Mouse (Mus musculus) kidney, adult 11 months (tissue): ENCODE measurements around the gene Gdf3.
"Not testable (repeated sequence)": the region's sequence is repeated elsewhere in the genome, so short reads cannot be mapped to it uniquely, and the experiment has no call there.

Source experiments
- DNase-seq: peaks from one replicate; pipeline ENCODE4 v3.0.0; 2022

The Gdf3 gene

DNA sequence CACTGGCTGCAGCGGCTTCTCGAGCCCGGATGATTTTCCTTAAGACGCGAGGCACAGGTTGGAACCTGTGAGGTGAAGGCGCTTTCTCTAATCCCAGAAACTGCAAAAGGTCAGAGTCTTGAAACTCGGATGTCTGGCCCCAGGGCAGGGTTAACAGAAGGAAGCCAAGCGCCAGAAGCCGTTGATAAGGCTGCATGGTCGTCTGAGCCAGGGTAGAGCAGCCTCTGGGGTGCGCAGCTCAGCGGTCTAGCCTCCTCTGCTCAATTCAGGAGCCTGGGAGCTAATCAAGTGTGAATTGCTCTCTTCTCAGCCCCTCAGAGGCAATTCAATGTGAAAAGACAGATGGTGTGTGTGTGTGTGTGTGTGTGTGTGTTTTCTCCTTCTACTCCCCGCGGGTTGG is at the start of gene Gdf3:
Gdf3 (minus strand) TSS at position 317 of the 400 bp plus-strand sequence.
- no peak for DNase-seq

GRCm38 (mm10) chr6:122659567-122659966 is 49.7 kb upstream of the Gdf3 start:
- no peak for DNase-seq

GRCm38 (mm10) chr6:122657630-122658029 is 47.7 kb upstream of the Gdf3 start:
- no peak for DNase-seq

GRCm38 (mm10) chr6:122654301-122654700 is 44.4 kb upstream of the Gdf3 start:
- DNase-seq, result no peak

DNA sequence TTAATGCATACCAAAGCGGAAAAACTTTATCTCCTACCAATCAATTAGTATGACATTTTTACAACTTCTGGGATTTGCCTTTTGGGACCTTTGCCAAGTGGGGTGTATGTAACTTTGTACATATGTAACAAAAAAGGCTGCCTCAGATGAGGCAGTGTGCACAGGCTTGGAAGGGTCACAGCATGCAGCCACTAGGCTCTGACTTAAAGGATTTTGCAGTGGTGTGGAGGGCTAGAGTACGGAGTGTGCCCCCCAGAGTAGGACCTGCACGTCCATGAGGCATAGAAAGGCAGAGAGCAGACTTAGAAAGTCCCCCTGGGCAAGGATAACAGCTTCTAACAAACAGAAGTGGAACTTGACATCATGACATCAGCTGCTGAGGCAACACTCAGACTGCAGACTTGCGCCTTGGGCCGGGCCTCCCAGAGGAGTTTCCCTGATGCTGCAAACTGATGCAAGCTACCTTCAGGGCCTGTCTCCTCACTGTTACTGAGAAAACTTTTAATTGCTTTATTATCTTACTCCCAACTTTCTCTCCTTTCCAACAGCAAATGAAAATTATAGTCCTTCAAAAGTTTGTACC is 40.6 kb upstream of the Gdf3 start:
- DNase-seq, result no peak

DNA sequence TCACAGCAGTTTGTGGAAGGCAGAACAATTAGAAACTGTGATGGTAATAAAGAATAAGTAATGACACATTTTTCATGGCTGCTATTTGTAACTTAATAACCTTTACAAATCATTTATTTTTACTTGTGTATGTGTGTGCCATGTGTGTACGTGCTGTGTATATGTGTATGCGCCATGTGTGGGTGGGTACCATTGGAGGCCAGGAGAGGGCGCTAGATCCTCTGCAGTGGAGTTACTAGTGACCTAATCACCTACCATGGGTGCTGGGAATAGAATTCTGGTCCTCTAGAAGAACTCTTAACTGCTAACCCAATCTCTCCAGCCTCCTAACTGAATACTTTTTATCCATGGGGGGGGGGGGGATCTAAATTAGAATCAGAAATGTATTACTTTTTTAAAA is 40.0 kb upstream of the Gdf3 start:
- DNase-seq, result no peak

DNA sequence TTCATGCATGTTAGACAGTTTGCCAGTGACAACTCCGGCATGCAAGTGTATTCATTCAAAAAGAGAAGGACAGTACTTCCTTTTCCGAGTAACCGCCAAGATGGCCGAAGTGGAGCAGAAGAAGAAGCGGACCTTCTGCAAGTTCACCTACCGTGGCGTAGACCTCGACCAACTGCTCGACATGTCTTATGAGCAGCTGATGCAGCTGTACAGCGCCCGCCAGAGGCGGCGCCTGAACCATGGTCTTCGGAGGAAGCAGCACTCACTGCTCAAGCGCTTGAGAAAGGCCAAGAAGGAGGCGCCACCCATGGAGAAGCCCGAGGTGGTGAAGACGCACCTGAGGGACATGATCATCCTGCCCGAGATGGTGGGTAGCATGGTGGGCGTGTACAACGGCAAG is 34.3 kb upstream of the Gdf3 start:
- not testable (repeated sequence) for DNase-seq

GRCm38 (mm10) chr6:122637566-122637965 is 27.7 kb upstream of the Gdf3 start:
- not testable (repeated sequence) for DNase-seq

- DNase-seq, result peak; percentile 44
These were observed 26.8 kb upstream of the Gdf3 start for GRCm38 (mm10) chr6:122636666-122637065.

- no peak for DNase-seq
These were observed 25.4 kb upstream of the Gdf3 start for GRCm38 (mm10) chr6:122635315-122635714.

DNA sequence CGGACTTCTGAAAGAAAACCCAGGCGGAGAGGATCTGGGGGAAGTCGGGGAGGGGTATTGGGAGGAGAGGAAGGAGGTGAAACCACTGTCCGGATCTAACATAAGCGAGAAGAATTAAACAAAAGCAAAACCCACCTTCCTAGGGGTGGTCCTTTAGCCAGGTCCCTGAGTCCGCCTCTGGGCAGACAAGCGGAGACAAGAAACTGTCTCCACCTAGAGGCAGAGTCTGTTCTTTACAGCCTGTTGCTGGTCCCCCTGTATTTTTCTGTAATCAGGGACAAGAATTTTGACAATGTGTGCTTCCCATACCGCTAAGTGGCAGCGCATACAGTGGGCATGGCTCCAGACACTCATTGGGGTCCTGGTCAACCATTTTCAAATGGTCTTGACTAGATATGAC is 23.5 kb upstream of the Gdf3 start:
- peak; percentile 20 for DNase-seq

GRCm38 (mm10) chr6:122627469-122628108 is 17.7 kb upstream of the Gdf3 start:
- DNase-seq, result no peak

- no peak for DNase-seq
These were observed 16.2 kb upstream of the Gdf3 start, which contains the start of gene Dppa3 for GRCm38 (mm10) chr6:122626110-122626509. Gene Dppa3 (plus strand): TSS chr6:122626410.

GRCm38 (mm10) chr6:122625156-122625555 is 15.3 kb upstream of the Gdf3 start:
- DNase-seq, result peak; percentile 89

DNA sequence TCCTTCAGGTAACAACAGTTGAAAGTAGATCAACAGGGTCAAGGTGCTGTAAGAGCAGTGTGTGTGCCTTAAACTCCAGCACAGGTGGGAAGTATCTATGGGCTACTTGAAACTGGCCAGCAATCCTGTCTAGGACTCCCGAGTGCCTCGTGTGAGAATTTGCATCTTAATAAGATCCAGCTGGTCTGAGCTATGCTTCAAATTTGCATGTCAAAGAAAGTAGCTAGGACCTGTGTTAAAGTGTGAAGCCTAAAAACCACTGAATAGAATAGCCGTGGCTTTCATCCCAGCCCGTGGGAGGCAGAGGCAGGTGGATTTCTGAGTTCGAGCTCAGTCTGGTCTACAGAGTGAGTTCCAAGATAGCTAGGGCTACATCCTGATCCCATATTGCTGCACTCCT is 14.6 kb upstream of the Gdf3 start:
- no peak for DNase-seq

DNA sequence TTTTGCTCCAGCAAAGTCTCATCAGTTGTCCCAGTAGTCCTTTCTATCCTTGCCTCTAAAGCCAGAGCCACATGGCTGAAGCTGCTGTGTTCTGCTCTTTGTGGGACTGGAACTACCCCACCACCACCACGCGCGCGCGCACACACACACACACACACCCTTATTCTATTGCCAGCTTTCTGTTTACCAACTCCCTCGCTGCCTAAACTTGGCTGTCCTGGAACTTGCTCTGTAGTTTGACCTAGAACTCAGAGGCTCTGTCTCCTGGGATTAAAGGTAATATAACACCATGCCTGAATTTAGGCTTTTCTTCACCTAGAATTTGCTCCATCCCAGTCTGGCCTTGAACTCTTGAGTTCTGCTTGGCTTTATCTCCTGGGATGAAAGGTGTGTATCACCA is 11.2 kb upstream of the Gdf3 start:
- no peak for DNase-seq

DNA sequence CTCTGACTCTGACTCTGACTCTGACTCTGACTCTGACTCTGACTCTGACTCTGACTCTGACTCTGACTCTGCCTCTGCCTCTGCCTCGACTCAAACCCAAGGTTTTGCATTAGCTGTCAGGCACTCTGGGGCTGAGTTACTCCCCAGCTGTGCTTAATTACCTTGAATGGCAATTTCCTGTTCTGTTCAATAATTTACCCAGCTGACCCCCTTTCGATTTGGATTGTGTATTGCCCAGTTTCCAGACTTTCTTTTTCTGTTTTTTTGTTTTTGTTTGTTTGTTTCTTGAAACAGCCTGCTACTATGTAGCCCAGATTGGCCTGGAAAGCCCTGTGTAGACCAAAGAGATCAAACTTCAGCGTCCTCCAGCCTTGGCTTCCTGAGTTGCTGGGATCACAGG is 6.1 kb upstream of the Gdf3 start:
- no peak for DNase-seq

DNA sequence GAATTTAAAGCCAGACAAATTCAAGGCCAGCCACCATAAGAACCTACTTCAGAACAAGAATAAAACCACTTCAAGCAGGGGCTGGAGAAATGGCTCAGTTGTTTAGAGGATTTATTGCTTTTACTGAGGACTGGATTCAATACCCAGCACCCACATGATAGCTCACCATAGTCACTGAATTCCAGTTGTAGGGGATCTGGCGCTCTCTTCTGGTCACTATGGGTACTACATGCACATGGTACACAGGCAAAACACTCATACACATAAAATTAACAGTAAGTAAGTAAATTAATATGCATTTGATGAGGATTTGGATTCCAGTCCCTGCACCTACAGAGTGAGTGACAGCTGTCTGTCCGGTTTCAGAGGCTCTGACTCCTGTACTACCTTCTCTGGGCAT is 4.2 kb upstream of the Gdf3 start:
- no peak for DNase-seq

GRCm38 (mm10) chr6:122612426-122612825 is 2.5 kb upstream of the Gdf3 start:
- DNase-seq, result no peak

DNA sequence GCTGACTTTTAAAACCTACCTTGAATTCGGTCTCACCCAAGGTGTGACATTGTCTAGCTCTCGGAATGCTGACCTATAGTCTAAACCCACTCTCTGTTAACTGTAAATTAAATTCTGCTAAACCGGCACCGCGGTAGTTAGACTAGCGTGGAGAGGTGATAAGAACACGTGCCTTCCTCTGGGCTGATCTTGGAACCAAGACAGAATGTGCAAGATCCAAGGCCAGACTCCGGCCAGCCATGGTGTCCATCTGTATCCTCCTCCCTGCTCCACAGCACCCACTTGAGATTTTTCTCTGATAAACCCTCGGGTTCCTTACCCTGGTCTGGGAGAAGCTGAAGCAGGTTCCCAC is 534 bp downstream of the Gdf3 start:
- no peak for DNase-seq

DNA sequence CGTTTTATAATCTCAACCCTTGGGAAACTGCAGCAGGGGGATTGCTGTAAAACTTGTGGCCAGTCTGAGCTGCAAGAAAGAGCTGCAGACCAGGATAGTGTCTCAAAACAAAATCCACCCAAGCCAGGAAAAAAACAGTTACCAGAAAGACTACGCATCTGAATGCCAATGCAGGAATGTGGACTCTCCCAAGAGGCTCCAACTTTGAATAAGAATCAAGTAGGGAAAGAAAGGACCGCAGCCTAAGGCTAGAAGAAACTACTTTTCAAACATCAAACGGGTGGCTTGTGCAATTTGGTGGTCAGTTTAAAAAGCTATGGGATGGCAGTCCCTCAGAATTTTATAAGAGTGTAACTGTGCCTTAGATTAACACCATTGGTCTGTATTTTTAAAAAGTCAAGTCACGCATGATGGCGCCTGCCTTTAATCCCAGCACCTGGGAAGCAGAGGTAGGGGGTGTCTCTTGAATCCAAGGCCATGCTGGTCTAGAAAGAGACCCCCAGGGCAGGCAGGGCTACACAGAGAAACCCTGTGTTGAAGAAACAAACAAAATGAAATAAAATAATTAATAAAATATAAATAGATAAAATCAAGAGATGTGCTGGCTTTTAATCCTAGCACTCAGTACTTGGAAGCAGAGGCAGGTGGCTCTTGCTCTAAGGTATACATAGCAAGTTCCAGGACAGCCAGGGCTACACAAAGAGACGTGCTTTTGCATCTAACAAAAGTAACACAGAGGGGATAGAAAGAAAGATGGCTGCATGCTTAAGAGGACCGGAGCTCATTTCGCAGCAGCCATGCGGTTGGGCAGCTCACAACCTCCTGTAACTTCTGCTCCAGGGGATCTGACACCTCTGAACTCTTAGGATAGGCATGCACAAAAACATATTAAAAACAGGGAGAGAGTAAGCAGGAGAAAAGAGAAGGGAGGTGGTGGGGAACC is 1.2 kb downstream of the Gdf3 start:
- no peak for DNase-seq

DNA sequence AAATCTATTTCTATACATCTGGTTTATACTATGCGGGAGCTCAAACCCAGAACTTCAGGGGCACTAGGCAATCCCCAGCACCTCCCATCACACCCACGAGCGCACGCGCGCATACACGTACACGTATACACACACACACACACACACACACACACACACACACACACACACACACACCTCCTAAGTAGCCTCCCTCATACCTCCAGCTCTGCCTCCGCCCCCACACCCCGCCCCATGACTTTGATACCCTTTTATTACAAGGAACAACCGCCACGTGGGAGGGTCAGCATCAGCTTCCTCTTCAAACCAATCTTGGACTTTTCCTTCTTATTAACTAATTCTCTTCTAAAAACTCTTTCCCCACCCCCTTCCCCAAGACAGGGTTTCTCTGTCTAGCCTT is 2.2 kb downstream of the Gdf3 start:
- no peak for DNase-seq

- DNase-seq, result no peak
These were observed 3.2 kb downstream of the Gdf3 start for GRCm38 (mm10) chr6:122606661-122607060.

GRCm38 (mm10) chr6:122605483-122605882 is 4.4 kb downstream of the Gdf3 start:
- DNase-seq, result no peak
